Mouse (Mus musculus) bone marrow macrophage, adult 2 months (primary cell): ENCODE data around the gene St6galnac5. TPM values are rescaled to one million over a fixed set of nuclear protein-coding genes. Genes with fewer than 3 reads are reported as not detected.
"Not testable (repeated sequence)": the region's sequence is repeated elsewhere in the genome, so short reads cannot be mapped to it uniquely, and the experiment has no call there.

ENCODE experiments used
- H3K27ac ChIP-seq: 2 replicates; pipeline ENCODE4 v1.5.1; 2012; ENCODE audit warnings: low read depth, low read length; ENCODE audit not compliant: insufficient read depth
- H3K4me1 ChIP-seq: 2 replicates; pipeline ENCODE4 v1.6.1; 2012; ENCODE audit warnings: low read length; ENCODE audit not compliant: control insufficient read depth, insufficient read depth
- H3K4me3 ChIP-seq: 2 replicates; pipeline ENCODE4 v1.5.1; 2012; ENCODE audit warnings: mild to moderate bottlenecking, low read length, moderate library complexity; ENCODE audit not compliant: insufficient read depth
- CTCF ChIP-seq: IDR thresholded peaks from 2 replicates; pipeline ENCODE4 v1.5.1; 2012; ENCODE audit warnings: low read depth, mild to moderate bottlenecking, low read length, moderate library complexity
- POLR2A ChIP-seq: IDR thresholded peaks from 2 replicates; pipeline ENCODE4 v1.6.1; 2012; ENCODE audit warnings: mild to moderate bottlenecking, low read depth, low read length, borderline replicate concordance
- polyA plus RNA-seq: library from polyadenylated mRNA; stranded (reverse); fragments of >200 nt; gene quantifications from 2 replicates; pipeline ENCODE4 v1.2.4, GENCODE M21; 2012; ENCODE audit not compliant: missing spikeins, insufficient read depth, insufficient read length

The St6galnac5 gene
- polyA plus RNA-seq, 1 experiment, result not detected

GRCm38 (mm10) chr3:152815110-152815509 is 166.9 kb downstream of the St6galnac5 start:
- TF ChIP-seq POLR2A, result no peak
- TF ChIP-seq CTCF, result no peak
- Histone ChIP-seq H3K4me1 (no peaks in the 10 kb centered on the region), H3K27ac (no peak overlapping the region), H3K4me3 (no peak overlapping the region)

GRCm38 (mm10) chr3:152813905-152814304 is 168.1 kb downstream of the St6galnac5 start:
- no peaks in the 10 kb centered on the region for H3K4me1 ChIP-seq
- no peak overlapping the region for H3K4me3 ChIP-seq
- no peak overlapping the region for H3K27ac ChIP-seq

GRCm38 (mm10) chr3:152799738-152800431 is 182.2 kb downstream of the St6galnac5 start:
- H3K4me1 ChIP-seq, result no peaks in the 10 kb centered on the region
- H3K4me3 ChIP-seq, result no peak overlapping the region
- TF ChIP-seq POLR2A (no peak), CTCF (0 out of 2 replicates have a peak, but pooled peaks have one; percentile 27)

More at GRCm38 (mm10) chr3:152813905-152814304, 168.1 kb downstream of the St6galnac5 start:
- TF ChIP-seq POLR2A (no peak), CTCF (no peak)

GRCm38 (mm10) chr3:152797354-152797753 is 184.7 kb downstream of the St6galnac5 start:
- Histone ChIP-seq H3K4me1 (no peaks in the 10 kb centered on the region), H3K27ac (no peak overlapping the region), H3K4me3 (no peak overlapping the region)
- no peak for TF ChIP-seq CTCF
- TF ChIP-seq POLR2A, result no peak

More at GRCm38 (mm10) chr3:152799738-152800431, 182.2 kb downstream of the St6galnac5 start:
- H3K27ac ChIP-seq, result no peak overlapping the region

- Histone ChIP-seq H3K27ac (no peak overlapping the region), H3K4me3 (no peak overlapping the region), H3K4me1 (no peaks in the 10 kb centered on the region)
- TF ChIP-seq POLR2A (no peak), CTCF (no peak)
These were observed 185.8 kb downstream of the St6galnac5 start for GRCm38 (mm10) chr3:152796216-152796615.

GRCm38 (mm10) chr3:152793006-152793405 is 189.0 kb downstream of the St6galnac5 start:
- no peak for TF ChIP-seq CTCF
- TF ChIP-seq POLR2A, result no peak
- H3K27ac ChIP-seq, result no peak overlapping the region
- no peak overlapping the region for H3K4me3 ChIP-seq
- H3K4me1 ChIP-seq, result no peaks in the 10 kb centered on the region

- H3K4me3 ChIP-seq, result no peak overlapping the region
- TF ChIP-seq CTCF (no peak), POLR2A (no peak)
- no peaks in the 10 kb centered on the region for H3K4me1 ChIP-seq
- no peak overlapping the region for H3K27ac ChIP-seq
These were observed 189.4 kb downstream of the St6galnac5 start for GRCm38 (mm10) chr3:152792601-152793000.

- not testable (repeated sequence) for H3K4me1 ChIP-seq, H3K27ac ChIP-seq, H3K4me3 ChIP-seq
These were observed 193.6 kb downstream of the St6galnac5 start for GRCm38 (mm10) chr3:152788301-152788953.

GRCm38 (mm10) chr3:152784353-152784752 is 197.7 kb downstream of the St6galnac5 start:
- H3K27ac ChIP-seq, H3K4me3 ChIP-seq, H3K4me1 ChIP-seq: not testable (repeated sequence)

GRCm38 (mm10) chr3:152783792-152784191 is 198.3 kb downstream of the St6galnac5 start:
- H3K4me1 ChIP-seq, result peaks cover 2% of the 10 kb centered on the region; the same call in 1 of the 2 replicates
- H3K27ac ChIP-seq, result no peak overlapping the region
- H3K4me3 ChIP-seq, result no peak overlapping the region
- no peak for TF ChIP-seq POLR2A
- TF ChIP-seq CTCF, result peak; percentile 92

GRCm38 (mm10) chr3:152779819-152780218 is 202.2 kb downstream of the St6galnac5 start:
- no peak for TF ChIP-seq POLR2A
- TF ChIP-seq CTCF, result no peak
- H3K27ac ChIP-seq, result no peak overlapping the region
- H3K4me1 ChIP-seq, result peaks cover 2% of the 10 kb centered on the region; the same call in 1 of the 2 replicates
- H3K4me3 ChIP-seq, result no peak overlapping the region
